Mouse (Mus musculus) neural tube, embryonic 11.5 days (tissue): ENCODE data around the gene Lamb3. TPM values are rescaled to one million over a fixed set of nuclear protein-coding genes. Genes with fewer than 3 reads are reported as not detected.

ENCODE experiments used
- ATAC-seq: fragments of 200-750 bp; cut with Nextera tagmentation; 2 replicates; pipeline ENCODE4 v1.8.0; 2017; ENCODE audit warnings: moderate number of reproducible peaks, mild to moderate bottlenecking, moderate TSS enrichment, moderate library complexity; ENCODE audit not compliant: insufficient read depth, low FRiP score, low TSS enrichment
- DNase-seq: peaks from one replicate; pipeline ENCODE4 v3.0.0-alpha.2; 2015; ENCODE audit warnings: low spot score
- H3K27ac ChIP-seq: fragments of 300-500 bp; sonication (generic); 2 replicates; pipeline ENCODE4 v1.5.1; 2014; ENCODE audit warnings: low read depth, mild to moderate bottlenecking, low read length
- H3K27me3 ChIP-seq: fragments of 300-500 bp; sonication (generic); 2 replicates; pipeline ENCODE4 v1.6.1; 2014; ENCODE audit warnings: mild to moderate bottlenecking, low read length, mixed read lengths; ENCODE audit not compliant: control insufficient read depth, insufficient read depth
- H3K36me3 ChIP-seq: fragments of 300-500 bp; sonication (generic); 2 replicates; pipeline ENCODE4 v1.6.1; 2014; ENCODE audit warnings: mild to moderate bottlenecking, low read length, moderate library complexity, mixed read lengths; ENCODE audit not compliant: control insufficient read depth, insufficient read depth
- H3K4me1 ChIP-seq: fragments of 300-500 bp; sonication (generic); 2 replicates; pipeline ENCODE4 v1.6.1; 2014; ENCODE audit warnings: low read length, mixed read lengths; ENCODE audit not compliant: control insufficient read depth, insufficient read depth
- H3K4me2 ChIP-seq: fragments of 300-500 bp; sonication (generic); 2 replicates; pipeline ENCODE4 v1.6.1; 2014; ENCODE audit warnings: low read depth, mild to moderate bottlenecking, moderate library complexity
- H3K4me3 ChIP-seq: fragments of 300-500 bp; sonication (generic); 2 replicates; pipeline ENCODE4 v1.5.1; 2014; ENCODE audit warnings: low read depth, low read length
- H3K9ac ChIP-seq: fragments of 300-500 bp; sonication (generic); 2 replicates; pipeline ENCODE4 v1.6.1; 2014; ENCODE audit warnings: mild to moderate bottlenecking, low read length
- H3K9me3 ChIP-seq: fragments of 300-500 bp; sonication (generic); 2 replicates; pipeline ENCODE4 v1.6.1; 2016; ENCODE audit warnings: low read length; ENCODE audit not compliant: control insufficient read depth
- WGBS: fragments of 180-500 bp; shearing (Covaris S2); extraction: QIAGEN DNeasy Blood & Tissue Kit; methylation state at CpG from one replicate; pipeline ENCODE4 v1.1.7; 2014; 5-methylcytosine and 5-hydroxymethylcytosine counted together
- polyA plus RNA-seq: library from polyadenylated mRNA; unstranded; fragments of >200 nt; fragmentation: Nextera tagmentation; extraction: Ambion mirVana; gene quantifications from 2 replicates; pipeline ENCODE4 v1.2.1, GENCODE M21; 2014

Lamb3 gene
- polyA plus RNA-seq, 1 experiment from 2014 or later, result 0.62 TPM

GRCm38 (mm10) chr1:193256621-193257098 is 49.2 kb downstream of the Lamb3 start:
- no peaks in the 10 kb centered on the region for H3K4me1 ChIP-seq
- DNase-seq (no peak), ATAC-seq (no peak)
- H3K9me3 ChIP-seq, result no peaks in the 10 kb centered on the region
- H3K4me2 ChIP-seq, result no peak overlapping the region
- no peaks in the 10 kb centered on the region for H3K36me3 ChIP-seq
- H3K4me3 ChIP-seq, result no peak overlapping the region
- no peak overlapping the region for H3K27ac ChIP-seq
- no peaks in the 10 kb centered on the region for H3K27me3 ChIP-seq
- no peak overlapping the region for H3K9ac ChIP-seq
- 79% methylated on average over 5 of the region's 5 CpGs for WGBS

DNA sequence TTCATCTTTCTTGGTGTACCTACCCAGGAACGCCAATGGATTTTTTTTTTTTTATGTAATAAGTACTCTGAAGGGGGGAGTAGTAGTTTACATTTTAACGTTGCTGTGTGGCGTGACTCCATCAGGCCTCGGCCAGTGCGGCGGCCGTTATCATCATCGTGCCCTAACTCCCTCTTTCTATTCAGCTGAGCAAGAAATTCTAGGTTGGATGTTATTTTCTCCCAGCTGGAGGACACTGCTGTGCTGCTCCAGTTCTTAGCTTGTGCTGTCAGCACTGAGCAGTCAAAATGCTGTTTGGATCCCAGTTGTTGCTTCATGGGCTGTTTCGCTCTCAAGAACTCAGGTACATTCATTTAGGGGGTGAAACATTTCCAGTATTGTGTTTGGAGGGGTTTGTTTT is 52.1 kb downstream of the Lamb3 start:
- 91% methylated on average over 9 of the region's 9 CpGs for WGBS
- no peak overlapping the region for H3K4me2 ChIP-seq
- no peak for DNase-seq
- no peak overlapping the region for H3K4me3 ChIP-seq
- H3K27me3 ChIP-seq, result no peaks in the 10 kb centered on the region
- no peaks in the 10 kb centered on the region for H3K9me3 ChIP-seq
- H3K9ac ChIP-seq, result no peak overlapping the region
- H3K27ac ChIP-seq, result no peak overlapping the region
- H3K36me3 ChIP-seq, result no peaks in the 10 kb centered on the region
- no peaks in the 10 kb centered on the region for H3K4me1 ChIP-seq
- no peak for ATAC-seq

DNA sequence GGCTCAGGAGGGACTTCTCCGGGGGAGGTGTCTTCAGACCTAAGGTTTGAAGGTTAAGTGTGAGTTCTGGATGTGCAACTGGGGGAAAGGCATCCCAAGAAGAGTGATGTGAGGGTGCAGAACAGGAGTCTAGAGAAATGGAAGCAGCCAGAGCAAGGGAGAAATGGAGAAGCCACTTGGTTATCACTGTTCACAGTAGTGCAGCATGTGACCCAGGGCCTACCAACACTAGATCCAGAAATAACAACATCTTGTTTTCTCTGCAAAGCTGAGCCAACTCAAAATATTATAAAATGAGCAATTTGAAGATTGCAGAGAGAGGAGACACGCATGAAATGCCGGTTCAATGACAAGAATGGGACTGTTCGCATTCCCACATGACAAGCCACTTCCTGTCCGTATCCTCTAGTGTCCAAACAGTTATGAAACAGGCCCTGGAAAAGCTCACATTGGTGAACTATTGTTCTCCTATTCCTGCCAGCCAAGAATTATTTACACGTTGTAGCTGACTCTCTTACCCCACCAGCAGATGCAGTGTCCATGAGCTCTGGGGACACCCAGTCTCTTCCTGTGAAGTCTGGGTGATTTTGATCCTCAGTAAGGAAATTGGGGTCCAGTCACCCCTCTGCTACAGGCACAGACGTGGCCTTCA is 54.5 kb downstream of the Lamb3 start:
- Histone ChIP-seq H3K4me2 (no peak overlapping the region), H3K36me3 (no peaks in the 10 kb centered on the region), H3K27ac (no peak overlapping the region), H3K4me3 (no peak overlapping the region), H3K9me3 (no peaks in the 10 kb centered on the region), H3K4me1 (no peaks in the 10 kb centered on the region), H3K9ac (no peak overlapping the region), H3K27me3 (no peaks in the 10 kb centered on the region)
- DNase-seq (no peak), ATAC-seq (no peak)
- WGBS, result 81% methylated on average over 7 of the region's 7 CpGs

GRCm38 (mm10) chr1:193263026-193263907 is 55.8 kb downstream of the Lamb3 start:
- Histone ChIP-seq H3K9me3 (no peaks in the 10 kb centered on the region), H3K27me3 (no peaks in the 10 kb centered on the region), H3K4me2 (no peak overlapping the region), H3K9ac (no peak overlapping the region), H3K36me3 (no peaks in the 10 kb centered on the region), H3K4me3 (no peak overlapping the region), H3K27ac (no peak overlapping the region), H3K4me1 (no peaks in the 10 kb centered on the region)
- ATAC-seq (no peak), DNase-seq (no peak)
- WGBS, result 85% methylated on average over 8 of the region's 8 CpGs

GRCm38 (mm10) chr1:193263955-193264598 is 56.6 kb downstream of the Lamb3 start, which contains the start of gene Hsd11b1:
TSS of gene Hsd11b1 (minus strand) at chr1:193264075.
- no peaks in the 10 kb centered on the region for H3K27me3 ChIP-seq
- no peak within 1 kb of the TSS for H3K27ac ChIP-seq
- ATAC-seq, result no peak
- WGBS, result 73% methylated on average over 5 of the region's 5 CpGs
- no peak within 1 kb of the TSS for H3K4me3 ChIP-seq
- no peaks in the 10 kb centered on the region for H3K9me3 ChIP-seq
- H3K4me1 ChIP-seq, result no peaks in the 10 kb centered on the region
- H3K9ac ChIP-seq, result no peak within 1 kb of the TSS
- no peak for DNase-seq
- H3K4me2 ChIP-seq, result no peak within 1 kb of the TSS
- no peaks in the 10 kb centered on the region for H3K36me3 ChIP-seq

- Histone ChIP-seq H3K4me1 (no peaks in the 10 kb centered on the region), H3K4me3 (no peak overlapping the region), H3K27me3 (no peaks in the 10 kb centered on the region), H3K27ac (no peak overlapping the region), H3K4me2 (no peak overlapping the region), H3K36me3 (no peaks in the 10 kb centered on the region), H3K9ac (no peak overlapping the region), H3K9me3 (no peaks in the 10 kb centered on the region)
- DNase-seq, result no peak
- no peak for ATAC-seq
These were observed 58.2 kb downstream of the Lamb3 start for GRCm38 (mm10) chr1:193265734-193266133.

DNA sequence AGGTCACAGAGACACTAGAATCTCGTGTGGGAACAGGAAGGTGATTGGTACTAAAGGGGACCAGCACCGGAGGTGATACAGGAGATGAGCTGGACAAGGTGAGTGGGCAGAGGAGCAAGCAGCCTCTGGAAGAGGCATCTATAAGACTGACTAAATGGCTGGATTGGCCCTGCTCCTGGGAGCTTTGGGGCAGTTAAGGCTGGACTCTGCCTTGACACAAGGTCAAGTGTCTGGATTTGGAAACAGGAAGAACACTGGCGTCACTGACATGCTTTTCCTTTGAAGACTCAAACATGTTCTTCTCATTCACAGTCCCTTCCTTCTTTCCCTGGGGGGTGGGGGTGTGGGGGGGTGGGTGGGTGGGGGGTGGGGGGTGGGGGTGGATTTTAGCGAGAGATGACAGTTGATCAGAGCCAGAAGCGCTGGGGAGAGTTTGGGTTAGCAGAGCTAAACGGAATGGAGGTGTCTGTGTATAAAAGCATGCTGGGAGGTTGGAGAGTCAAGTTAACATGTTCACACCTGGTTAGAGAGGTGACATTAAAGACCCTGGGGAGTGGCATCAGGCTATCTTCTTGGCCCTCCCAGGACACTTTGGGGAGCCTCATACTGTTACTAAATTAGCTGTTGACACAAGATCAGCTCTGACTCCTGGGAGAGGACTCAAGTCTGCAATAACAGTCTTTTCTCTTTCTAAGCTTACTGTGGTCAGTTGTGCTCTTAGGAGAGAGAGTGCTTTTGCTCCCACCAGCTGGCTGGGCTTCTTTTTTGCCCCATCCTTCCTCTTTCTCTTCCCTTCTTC is 63.7 kb downstream of the Lamb3 start:
- H3K4me2 ChIP-seq, result no peak overlapping the region
- 63% methylated on average over 6 of the region's 6 CpGs for WGBS

More for the DNA sequence above, 63.7 kb downstream of the Lamb3 start:
- ATAC-seq, result no peak
- DNase-seq, result no peak
- Histone ChIP-seq H3K4me1 (peaks cover 8% of the 10 kb centered on the region; the same call in 1 of the 2 replicates), H3K36me3 (no peaks in the 10 kb centered on the region), H3K9ac (no peak overlapping the region), H3K9me3 (no peaks in the 10 kb centered on the region), H3K27me3 (no peaks in the 10 kb centered on the region), H3K27ac (no peak overlapping the region), H3K4me3 (no peak overlapping the region)
